Mouse (Mus musculus) heart, embryonic 15.5 days (tissue): ENCODE results near the gene Pank1. TPM values are rescaled to one million over a fixed set of nuclear protein-coding genes. Genes with fewer than 3 reads are reported as not detected.

Experiments
- ATAC-seq: fragments of 200-750 bp; cut with Nextera tagmentation; replicated peaks from 2 replicates; pipeline ENCODE4 v1.8.0; 2017; ENCODE audit warnings: low read depth, moderate TSS enrichment; ENCODE audit not compliant: insufficient number of reproducible peaks, insufficient read depth, low FRiP score
- H3K27ac ChIP-seq: fragments of 300-500 bp; sonication (generic); 2 replicates; pipeline ENCODE4 v1.5.1; 2015; ENCODE audit warnings: mild to moderate bottlenecking, inconsistent platforms
- H3K27me3 ChIP-seq: fragments of 300-500 bp; sonication (generic); 2 replicates; pipeline ENCODE4 v1.6.1; 2015; ENCODE audit warnings: inconsistent platforms
- H3K36me3 ChIP-seq: fragments of 300-500 bp; sonication (generic); 2 replicates; pipeline ENCODE4 v1.6.1; 2015; ENCODE audit warnings: mild to moderate bottlenecking, inconsistent platforms
- H3K4me1 ChIP-seq: fragments of 300-500 bp; sonication (generic); replicated peaks from 2 replicates; pipeline ENCODE4 v1.6.1; 2015; ENCODE audit warnings: inconsistent platforms
- H3K4me2 ChIP-seq: fragments of 300-500 bp; sonication (generic); 2 replicates; pipeline ENCODE4 v1.6.1; 2015; ENCODE audit warnings: inconsistent platforms, mild to moderate bottlenecking, moderate library complexity
- H3K4me3 ChIP-seq: fragments of 300-500 bp; sonication (generic); 2 replicates; pipeline ENCODE4 v1.5.1; 2015; ENCODE audit warnings: mild to moderate bottlenecking, inconsistent platforms
- H3K9ac ChIP-seq: fragments of 300-500 bp; sonication (generic); 2 replicates; pipeline ENCODE4 v1.6.1; 2015; ENCODE audit warnings: mild to moderate bottlenecking, inconsistent platforms
- H3K9me3 ChIP-seq: fragments of 300-500 bp; sonication (generic); replicated peaks from 2 replicates; pipeline ENCODE4 v1.6.1; 2016; ENCODE audit warnings: inconsistent platforms
- WGBS: fragments of 180-500 bp; shearing (Covaris S2); methylation state at CpG from one replicate; pipeline ENCODE4 v1.1.7; 2015; ENCODE audit warnings: mixed read lengths; 5-methylcytosine and 5-hydroxymethylcytosine counted together
- microRNA counts: library from miRNA; unstranded; fragments of <30 nt; microRNA quantifications from one replicate; lab custom pipeline; 2016
- microRNA-seq: library from miRNA; unstranded; fragments of <30 nt; microRNA quantifications from one replicate; pipeline ENCODE4, GENCODE M21; 2016
- polyA plus RNA-seq: library from polyadenylated mRNA; unstranded; fragments of >200 nt; fragmentation: Nextera tagmentation; extraction: Ambion mirVana; gene quantifications from 2 replicates; pipeline ENCODE4 v1.2.1, GENCODE M21; 2015

Pank1 gene
- polyA plus RNA-seq, 1 experiment from 2014 or later = 15.5 TPM

GRCm38 (mm10) chr19:34778993-34779392 lies 100.3 kb downstream of the Pank1 start:
- no peak overlapping the region for H3K4me2 ChIP-seq
- WGBS = 96% methylated on average over 1 of the region's 1 CpGs
- no peak overlapping the region for H3K27ac ChIP-seq

GRCm38 (mm10) chr19:34778098-34778497 lies 101.2 kb downstream of the Pank1 start:
- Histone ChIP-seq H3K4me2 (no peak overlapping the region), H3K9me3 (no peaks in the 10 kb centered on the region), H3K27ac (no peak overlapping the region), H3K27me3 (no peaks in the 10 kb centered on the region), H3K36me3 (no peaks in the 10 kb centered on the region), H3K4me3 (no peak overlapping the region), H3K9ac (no peak overlapping the region), H3K4me1 (no peaks in the 10 kb centered on the region)
- no peak for ATAC-seq

More at GRCm38 (mm10) chr19:34778993-34779392, 100.3 kb downstream of the Pank1 start:
- ATAC-seq = no peak
- no peak overlapping the region for H3K4me3 ChIP-seq
- no peaks in the 10 kb centered on the region for H3K36me3 ChIP-seq
- H3K9me3 ChIP-seq = no peaks in the 10 kb centered on the region
- H3K27me3 ChIP-seq = no peaks in the 10 kb centered on the region
- H3K4me1 ChIP-seq = no peaks in the 10 kb centered on the region
- no peak overlapping the region for H3K9ac ChIP-seq

GRCm38 (mm10) chr19:34772775-34773174 lies 106.5 kb downstream of the Pank1 start:
- ATAC-seq = no peak
- H3K9ac ChIP-seq = no peak overlapping the region
- H3K4me1 ChIP-seq = no peaks in the 10 kb centered on the region
- no peak overlapping the region for H3K27ac ChIP-seq
- H3K9me3 ChIP-seq = no peaks in the 10 kb centered on the region
- WGBS = 23% methylated on average over 6 of the region's 6 CpGs
- no peaks in the 10 kb centered on the region for H3K27me3 ChIP-seq
- H3K4me3 ChIP-seq = no peak overlapping the region
- no peak overlapping the region for H3K4me2 ChIP-seq
- no peaks in the 10 kb centered on the region for H3K36me3 ChIP-seq

GRCm38 (mm10) chr19:34770764-34771163 lies 108.5 kb downstream of the Pank1 start:
- WGBS = 87% methylated on average over 6 of the region's 6 CpGs
- H3K4me2 ChIP-seq = no peak overlapping the region
- no peak for ATAC-seq

GRCm38 (mm10) chr19:34758754-34759153 lies 120.5 kb downstream of the Pank1 start:
- no peak overlapping the region for H3K4me2 ChIP-seq
- H3K4me3 ChIP-seq = no peak overlapping the region
- H3K27me3 ChIP-seq = no peaks in the 10 kb centered on the region
- no peak overlapping the region for H3K9ac ChIP-seq
- H3K9me3 ChIP-seq = no peaks in the 10 kb centered on the region
- no peaks in the 10 kb centered on the region for H3K36me3 ChIP-seq
- H3K27ac ChIP-seq = peak overlapping the region; percentile 64
- ATAC-seq = peak; percentile 83; the same call in 1 of the 2 replicates
- 33% methylated on average over 1 of the region's 1 CpGs for WGBS
- H3K4me1 ChIP-seq = peaks cover 19% of the 10 kb centered on the region; the same call in 1 of the 2 replicates

More at GRCm38 (mm10) chr19:34770764-34771163, 108.5 kb downstream of the Pank1 start:
- no peaks in the 10 kb centered on the region for H3K9me3 ChIP-seq
- no peaks in the 10 kb centered on the region for H3K36me3 ChIP-seq
- no peak overlapping the region for H3K9ac ChIP-seq
- no peaks in the 10 kb centered on the region for H3K4me1 ChIP-seq
- no peak overlapping the region for H3K4me3 ChIP-seq
- H3K27me3 ChIP-seq = no peaks in the 10 kb centered on the region
- no peak overlapping the region for H3K27ac ChIP-seq

MicroRNAs within 50 kb of the gene (microRNA counts, 519-probe panel; counts per million panel counts)
- 3,602 counts per million, percentile 87 among the panel's probes with 10 or more counts for microRNA mmu-miR-107 (lab: Ali Mortazavi, UCI)

Small RNA genes lying within 50 kb of the gene (microRNA-seq; reads per million reads assigned to microRNA genes)
- 3,008 reads per million, percentile 88 among the genes with 10 or more reads in this experiment for gene Mir107

Other genes starting within 250 kb of the Pank1 start
- 1.1 and 1.3 TPM in 2 replicates for gene Ifit1bl2, start 238.7 kb downstream of the Pank1 start, polyA plus RNA-seq
- gene Ifit1, start 238.6 kb downstream of the Pank1 start, polyA plus RNA-seq = 0.76 and 1.7 TPM in 2 replicates
- 11.2 and 11.8 TPM in 2 replicates for gene Slc16a12, start 132.2 kb downstream of the Pank1 start, polyA plus RNA-seq
- 37.3 and 39.0 TPM in 2 replicates for gene Kif20b, start 42.9 kb upstream of the Pank1 start, polyA plus RNA-seq